Mouse (Mus musculus): ENCODE measurements at regions not wholly inside any gene's neighbourhood (a gene's known extent, or its start where the extent isn't known, plus 50 kb on each side); places are given as distances from the start of the nearest gene placed in this dataset.

GRCm38 (mm10) chr3:49520088-49520487 lies 237.0 kb downstream of the Pcdh18 start:
- DNase-seq (ENCODE audit: low spot score in 2 of 2), result no peak

DNA sequence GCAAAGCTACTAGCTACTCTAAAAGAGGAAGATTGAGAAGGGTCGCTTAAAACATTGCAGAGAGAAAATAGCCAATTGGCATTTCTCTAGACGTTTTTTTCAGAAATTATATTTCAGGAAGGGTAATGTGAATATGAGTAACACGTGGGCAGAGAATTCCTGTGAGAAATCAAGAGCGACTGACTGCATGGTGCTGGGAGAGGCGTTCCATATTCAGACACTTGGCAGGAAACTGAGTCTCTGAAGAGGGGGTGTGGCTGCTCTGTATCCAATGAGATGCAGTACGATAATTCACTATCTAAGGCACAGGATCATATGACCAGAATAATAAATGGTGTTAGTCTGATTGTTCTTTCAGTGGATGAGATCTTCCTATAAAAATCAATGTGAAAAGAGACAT lies 252.5 kb downstream of the Pcdh18 start:
- no peak for DNase-seq (ENCODE audit: low spot score in 2 of 2)

DNA sequence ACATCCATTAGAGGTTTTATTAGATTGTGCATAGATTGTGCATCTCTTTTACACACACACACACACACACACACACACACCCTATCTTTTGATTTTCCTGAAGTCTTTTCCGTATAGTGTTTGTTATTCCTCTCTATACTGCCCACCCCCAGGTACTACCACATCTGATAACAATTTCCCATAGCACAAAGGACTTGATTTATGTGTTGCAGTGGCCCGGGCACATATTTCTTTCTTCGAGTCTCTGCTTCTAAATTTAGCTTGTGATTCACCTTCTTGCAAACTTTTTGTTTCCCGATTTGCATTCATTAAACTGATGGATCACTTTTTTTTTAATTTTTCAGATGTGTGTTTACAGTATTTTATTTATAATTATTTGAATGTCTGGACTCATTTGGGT lies 254.8 kb downstream of the Pcdh18 start:
- no peak for DNase-seq (ENCODE audit: low spot score in 2 of 2)

DNA sequence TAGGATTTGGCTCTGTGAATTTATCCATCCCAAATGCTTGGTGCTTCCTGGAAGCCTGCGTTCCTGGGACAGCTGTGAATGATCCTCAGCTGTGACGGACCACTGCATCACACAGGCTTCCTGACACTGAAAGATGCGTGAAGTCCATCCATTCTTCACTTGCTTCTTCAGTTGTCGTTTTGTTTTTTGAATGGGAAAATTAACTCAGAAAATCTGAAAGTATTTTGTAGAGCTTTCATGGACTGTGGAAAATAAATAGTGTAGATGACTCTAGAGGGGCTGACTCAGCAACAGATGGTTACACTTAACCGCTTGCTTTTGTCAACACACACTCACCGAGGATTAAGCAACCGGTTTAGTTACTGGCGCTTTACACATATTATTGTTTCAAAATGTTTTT lies 272.0 kb downstream of the Pcdh18 start:
- no peak for DNase-seq (ENCODE audit: low spot score in 2 of 2)

All from left cerebral cortex, adult 9 months (tissue).